Mouse (Mus musculus) liver, embryonic 14.5 days (tissue): Measurements from ENCODE around the gene Trmt61a.

Source experiments
- CTCF ChIP-seq: IDR thresholded peaks from 2 replicates; pipeline ENCODE4 v1.5.1; 2016; ENCODE audit warnings: antibody characterized with exemption, low read depth, control low read depth
- EP300 ChIP-seq: IDR thresholded peaks from 2 replicates; pipeline ENCODE4 v1.6.1; 2016; ENCODE audit warnings: antibody characterized with exemption, low read depth

GRCm38 (mm10) chr12:111665041-111665880, 12.6 kb upstream of the Trmt61a start:
- TF ChIP-seq CTCF (no peak), EP300 (no peak)
